Mouse (Mus musculus): ENCODE results near the gene Zfp383.

DNA sequence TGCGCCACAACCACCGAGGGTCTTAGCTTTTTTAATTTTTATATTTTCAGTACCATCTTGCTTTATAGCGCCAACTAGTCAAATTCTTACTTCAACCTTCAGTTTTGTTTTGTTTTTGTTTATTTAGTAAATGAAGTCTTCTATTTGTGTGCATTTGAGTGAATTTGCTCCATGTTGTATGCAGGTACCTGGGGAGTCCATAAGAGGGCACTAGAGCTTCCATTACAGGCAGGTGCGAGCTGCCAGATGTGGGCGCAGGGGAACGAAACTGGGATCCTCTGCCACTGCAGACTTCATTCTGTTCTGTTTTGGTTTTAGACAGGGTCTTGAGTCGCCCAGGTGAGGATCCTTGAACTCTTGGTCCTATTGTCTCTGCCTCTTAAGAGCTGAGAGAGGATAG, 46.4 kb upstream of the Zfp383 start:
- no peak for TF ChIP-seq POLR2A (IDR thresholded peaks at IDR 0.05; ENCODE audit: insufficient read depth, low read depth, low read length)
- 0 out of 2 replicates have a peak, but pooled peaks have one; percentile 12 for TF ChIP-seq CTCF (IDR thresholded peaks at IDR 0.05)
- no peak for TF ChIP-seq EP300 (IDR thresholded peaks at IDR 0.05; ENCODE audit: insufficient read depth, low read depth, low read length)

Measured in heart, adult 2 months (tissue).